Mouse (Mus musculus) left cerebral cortex, adult 6 months (tissue): Measurements from ENCODE around the gene Zfp770. TPM values are rescaled to one million over a fixed set of nuclear protein-coding genes. Genes with fewer than 3 reads are reported as not detected.

ENCODE experiments used
- long read RNA-seq, 2 experiments: library from polyadenylated mRNA; unstranded; transcript quantifications; one replicate each; pipeline ENCODE4 v2.0.0; 2019 to 2020
- polyA plus RNA-seq: library from polyadenylated mRNA; unstranded; fragments of <200 nt; fragmentation: Nextera tagmentation; gene quantifications from 2 replicates; pipeline ENCODE4 v1.2.3, GENCODE M21; 2021

The Zfp770 gene
- polyA plus RNA-seq, result 1.8 and 2.6 TPM in 2 replicates
- long read RNA-seq, experiment 1, full-length matches to known transcripts, result 1 of 2 reads
- long read RNA-seq, experiment 1, partial matches to known transcripts, result 0 of 2 reads
- long read RNA-seq, experiment 1, other reads (novel, unspliced or antisense), result 1 of 2 reads
- long read RNA-seq, experiment 2, full-length matches to known transcripts, result 7 of 11 reads
- long read RNA-seq, experiment 2, partial matches to known transcripts, result 0 of 11 reads
- long read RNA-seq, experiment 2, other reads (novel, unspliced or antisense), result 4 of 11 reads

GRCm38 (mm10) chr2:114200932-114201559, at the start of gene Zfp770:
Gene Zfp770, minus strand, starts transcription at chr2:114201469.

GRCm38 (mm10) chr2:114186924-114187323, 14.3 kb downstream of the Zfp770 start, which contains the start of gene Aqr:
Gene Aqr, minus strand, starts transcription at chr2:114187024.

Other genes starting within 250 kb of the Zfp770 start
- gene Gjd2, start 187.8 kb downstream of the Zfp770 start, polyA plus RNA-seq, result 0.77 and 1.0 TPM in 2 replicates
- gene Actc1, start 147.9 kb downstream of the Zfp770 start, polyA plus RNA-seq, result not detected in 2 replicates
- gene Aqr, start 14.4 kb downstream of the Zfp770 start, polyA plus RNA-seq, result 9.4 and 12.3 TPM in 2 replicates